ENCODE assay signal across 15 mouse cellular contexts in the genomic region with DNA sequence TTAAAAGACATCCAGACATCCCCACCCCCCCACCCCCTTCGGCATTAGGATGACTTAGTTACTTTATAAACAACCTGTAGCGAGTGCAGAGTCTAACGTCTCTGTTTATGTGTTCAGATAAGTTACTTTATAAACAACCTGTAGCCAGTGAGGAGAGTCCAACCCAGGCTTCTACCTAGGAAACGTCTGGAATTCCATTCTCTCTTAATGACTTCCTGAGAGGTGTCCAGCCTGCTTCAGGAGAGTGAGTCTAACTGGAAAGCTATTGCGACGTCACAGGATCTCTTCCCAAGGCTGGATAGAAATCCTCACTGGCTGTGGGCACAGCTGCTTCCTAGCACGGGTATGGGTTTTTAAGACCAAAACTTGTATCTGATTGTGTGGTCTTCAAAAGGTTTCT.
DNase-seq lines count a peak whose midpoint lies in the region; ATAC-seq and TF ChIP-seq lines count a peak whose summit lies in the region.
"Had no signal": no experiment of that assay in that cellular context is flagged by ENCODE, and none has a peak within 500 bp of the region (broad histone marks: within the 10 kb centered on the region; RNA-seq: fewer than 3 reads in every experiment).

No protein-coding gene starts in this region.

- no peaks in the 10 kb centered on the region for H3K27me3 ChIP-seq in kidney, adult 2 months (replicated peaks; ENCODE audit: control insufficient read depth, insufficient read depth, low read length)
- H3K27me3 ChIP-seq in stomach, embryonic 15.5 days (replicated peaks), result no peaks in the 10 kb centered on the region
- H3K27me3 ChIP-seq in forebrain, embryonic 13.5 days, result peaks cover 32% of the 10 kb centered on the region
- H3K27me3 ChIP-seq: midbrain, embryonic 15.5 days; neural tube, embryonic 12.5 days had no signal

- TF ChIP-seq POLR2A in kidney, adult 2 months (IDR thresholded peaks at IDR 0.05; ENCODE audit: low read depth, low read length), result no peak

- H3K9ac ChIP-seq in stomach, embryonic 15.5 days, result no peak overlapping the region
- no peak overlapping the region for H3K9ac ChIP-seq in forebrain, embryonic 13.5 days
- H3K9ac ChIP-seq: hindbrain, embryonic 13.5 days; midbrain, embryonic 15.5 days; neural tube, embryonic 12.5 days had no signal

- no peaks in the 10 kb centered on the region for H3K36me3 ChIP-seq in kidney, adult 2 months (ENCODE audit: control insufficient read depth, insufficient read depth, low read length)
- no peaks in the 10 kb centered on the region for H3K36me3 ChIP-seq in stomach, embryonic 15.5 days
- H3K36me3 ChIP-seq in forebrain, embryonic 13.5 days (ENCODE audit: poor library complexity, severe bottlenecking), result no peaks in the 10 kb centered on the region
- H3K36me3 ChIP-seq: hindbrain, embryonic 13.5 days; midbrain, embryonic 15.5 days; neural tube, embryonic 12.5 days had no signal

- 8% methylated on average over 7 of the region's 7 CpGs for WGBS in kidney, adult 2 months
- WGBS in stomach, embryonic 15.5 days, result 12% methylated on average over 7 of the region's 7 CpGs
- 76% methylated on average over 7 of the region's 7 CpGs for WGBS in forebrain, embryonic 13.5 days

- H3K9me3 ChIP-seq in stomach, embryonic 15.5 days, result no peaks in the 10 kb centered on the region
- H3K9me3 ChIP-seq in forebrain, embryonic 13.5 days (replicated peaks), result no peaks in the 10 kb centered on the region
- H3K9me3 ChIP-seq: hindbrain, embryonic 13.5 days; midbrain, embryonic 15.5 days; neural tube, embryonic 12.5 days had no signal

- DNase-seq in heart, adult 18-20 months, result peak; percentile 25 to 37
- no peak for DNase-seq in heart, adult 11 months
- DNase-seq in kidney, adult 2 months, result peak; percentile 79
- peak; percentile 41 to 77 for DNase-seq in kidney, postnatal 36 days
- no peak for DNase-seq in cerebellum, adult 9-11 months
- DNase-seq: cerebellum, adult 9-10 months; liver; thymus, adult 18-20 months had no signal

- no peak for ATAC-seq in stomach, embryonic 15.5 days (ENCODE audit: insufficient read depth, low FRiP score, low read depth)
- no peak for ATAC-seq in forebrain, embryonic 13.5 days
- ATAC-seq in megakaryocyte progenitor cell, adult 5-6 weeks (replicated peaks; ENCODE audit: poor library complexity), result no peak
- ATAC-seq: midbrain, embryonic 15.5 days had no signal

- no peak overlapping the region for H3K27ac ChIP-seq in kidney, adult 2 months (ENCODE audit: insufficient read depth, low read depth, low read length)
- H3K27ac ChIP-seq in stomach, embryonic 15.5 days, result no peak overlapping the region
- H3K27ac ChIP-seq in forebrain, embryonic 13.5 days, result no peak overlapping the region
- H3K27ac ChIP-seq: hindbrain, embryonic 13.5 days; midbrain, embryonic 15.5 days; neural tube, embryonic 12.5 days had no signal

- H3K4me1 ChIP-seq in kidney, adult 2 months (ENCODE audit: control insufficient read depth, insufficient read depth, low read length), result peaks cover 20% of the 10 kb centered on the region
- peaks cover 16% of the 10 kb centered on the region for H3K4me1 ChIP-seq in stomach, embryonic 15.5 days
- H3K4me1 ChIP-seq in forebrain, embryonic 13.5 days, result peaks cover 20% of the 10 kb centered on the region

- no peak for TF ChIP-seq CTCF in kidney, adult 2 months (conservative IDR thresholded peaks at IDR 0.05; ENCODE audit: insufficient read depth, insufficient read length, low read depth, low read length)

- H3K4me3 ChIP-seq in kidney, adult 2 months (ENCODE audit: insufficient read depth, low read depth, low read length), result no peak overlapping the region
- no peak overlapping the region for H3K4me3 ChIP-seq in stomach, embryonic 15.5 days (replicated peaks)
- H3K4me3 ChIP-seq in forebrain, embryonic 13.5 days, result no peak overlapping the region
- H3K4me3 ChIP-seq: erythroblast, embryonic 14.5 days; hindbrain, embryonic 13.5 days; midbrain, embryonic 15.5 days; neural tube, embryonic 12.5 days had no signal

- peak overlapping the region; percentile 25; the same call in 1 of the 2 replicates for H3K4me2 ChIP-seq in stomach, embryonic 15.5 days
- H3K4me2 ChIP-seq in forebrain, embryonic 13.5 days, result no peak overlapping the region
- H3K4me2 ChIP-seq: hindbrain, embryonic 13.5 days; midbrain, embryonic 15.5 days; neural tube, embryonic 12.5 days had no signal

Comparison
In these comparisons a context has a peak if more than half of its experiments do, and no peak if none do; other contexts are left out.
1. DNase-seq: peak in heart, adult 18-20 months (2 of 2), kidney, adult 2 months (single experiment) and kidney, postnatal 36 days (2 of 2); none in heart, adult 11 months (single experiment) and cerebellum, adult 9-11 months (single experiment).